ENCODE assay signal across 8 mouse cellular contexts in the genomic region with DNA sequence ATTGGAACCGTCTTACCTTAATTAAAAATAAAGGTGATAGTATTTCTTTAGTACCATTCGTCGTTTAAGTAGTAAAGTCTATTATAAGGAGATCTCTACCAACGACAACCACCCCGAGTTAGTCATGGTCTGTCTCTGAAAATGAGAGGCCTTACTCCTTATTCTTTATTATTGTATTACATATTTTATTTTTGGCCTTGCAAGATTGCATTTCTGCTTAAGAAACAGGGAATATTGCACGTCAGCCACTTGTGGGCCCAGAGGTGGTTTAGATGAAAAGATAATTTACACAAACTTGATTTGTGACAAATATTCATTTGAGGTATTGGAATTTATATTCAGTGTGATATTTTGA. TPM values are rescaled to one million over a fixed set of nuclear protein-coding genes. Genes with fewer than 3 reads are reported as not detected.
DNase-seq lines count a peak whose midpoint lies in the region; ATAC-seq and TF ChIP-seq lines count a peak whose summit lies in the region.

No protein-coding gene starts in this region.

- no peaks in the 10 kb centered on the region for H3K9me3 ChIP-seq in heart, postnatal 0 days (replicated peaks; ENCODE audit: control insufficient read depth, low read length)
- no peaks in the 10 kb centered on the region for H3K9me3 ChIP-seq in MEL (replicated peaks; ENCODE audit: insufficient read depth, low read length)
- no peaks in the 10 kb centered on the region for H3K9me3 ChIP-seq in hindbrain, embryonic 12.5 days (replicated peaks)
- no peaks in the 10 kb centered on the region for H3K9me3 ChIP-seq in midbrain, embryonic 13.5 days

- H3K27ac ChIP-seq in heart, postnatal 0 days (ENCODE audit: low read depth) = peak overlapping the region; percentile 100
- H3K27ac ChIP-seq in MEL (ENCODE audit: control insufficient read depth, low read depth, low read length) = peak overlapping the region; percentile 48
- H3K27ac ChIP-seq in hindbrain, embryonic 12.5 days = peak overlapping the region; percentile 100
- peak overlapping the region; percentile 99 for H3K27ac ChIP-seq in midbrain, embryonic 13.5 days

- TF ChIP-seq EP300 in heart, postnatal 0 days (IDR thresholded peaks at IDR 0.05; ENCODE audit: low read depth) = no peak
- 0 out of 4 replicates have a peak, but pooled peaks of 1 of the 2 experiments have one; percentile 23 for TF ChIP-seq EP300 in MEL (IDR thresholded peaks at IDR 0.05; ENCODE audit: low read depth in 1 of 2, low read length in 2 of 2)

- no peak for ATAC-seq in heart, postnatal 0 days (ENCODE audit: insufficient read depth, low read depth)
- no peak for ATAC-seq in hindbrain, embryonic 12.5 days (ENCODE audit: low FRiP score)
- no peak for ATAC-seq in midbrain, embryonic 13.5 days

- 1% methylated on average over 6 of the region's 6 CpGs for WGBS in heart, postnatal 0 days
- 6% methylated on average over 6 of the region's 6 CpGs for WGBS in hindbrain, embryonic 12.5 days
- 3% methylated on average over 6 of the region's 6 CpGs for WGBS in midbrain, embryonic 13.5 days

- DNase-seq in heart, postnatal 0 days (ENCODE audit: low spot score) = no peak
- no peak for DNase-seq in heart, adult 11 months
- peak; percentile 58 for DNase-seq in MEL (ENCODE audit: low read depth, low spot score)
- no peak for DNase-seq in urinary bladder, postnatal 14 days (ENCODE audit: low spot score)
- DNase-seq in left cerebral cortex, adult 9 months (ENCODE audit: low spot score in 2 of 2) = no peak
- DNase-seq in gastrocnemius, postnatal 25 days = no peak

- no peaks in the 10 kb centered on the region for H3K36me3 ChIP-seq in heart, postnatal 0 days (replicated peaks; ENCODE audit: control insufficient read depth, insufficient read depth, low read length)
- H3K36me3 ChIP-seq in MEL (ENCODE audit: control insufficient read depth in 1 of 2, insufficient read depth in 2 of 2, low read length in 2 of 2) = peaks cover 3 to 33% of the 10 kb centered on the region in 2 experiments
- H3K36me3 ChIP-seq in hindbrain, embryonic 12.5 days = 0 out of 2 replicates have a peak, but pooled peaks cover under 1% of the 10 kb centered on the region
- H3K36me3 ChIP-seq in midbrain, embryonic 13.5 days = no peaks in the 10 kb centered on the region; the same call in 1 of the 2 replicates

- H3K9ac ChIP-seq in heart, postnatal 0 days (replicated peaks; ENCODE audit: low read depth, low read length) = peak overlapping the region; percentile 99
- peak overlapping the region; percentile 85 for H3K9ac ChIP-seq in MEL (ENCODE audit: control insufficient read depth, low read depth, low read length, poor library complexity, severe bottlenecking)
- H3K9ac ChIP-seq in hindbrain, embryonic 12.5 days = peak overlapping the region; percentile 93
- peak overlapping the region; percentile 95 for H3K9ac ChIP-seq in midbrain, embryonic 13.5 days (replicated peaks)

- no peaks in the 10 kb centered on the region for H3K27me3 ChIP-seq in heart, postnatal 0 days (ENCODE audit: control insufficient read depth, insufficient read depth, low read length)
- H3K27me3 ChIP-seq in MEL (ENCODE audit: control insufficient read depth in 1 of 2, insufficient read depth in 2 of 2, low read length in 2 of 2) = no peaks in the 10 kb centered on the region
- H3K27me3 ChIP-seq in hindbrain, embryonic 12.5 days = no peaks in the 10 kb centered on the region
- H3K27me3 ChIP-seq in midbrain, embryonic 13.5 days = no peaks in the 10 kb centered on the region

- H3K4me3 ChIP-seq in heart, postnatal 0 days (ENCODE audit: low read depth, low read length) = peak overlapping the region; percentile 100
- H3K4me3 ChIP-seq in MEL (ENCODE audit: control insufficient read depth in 1 of 2, insufficient read depth in 1 of 2, low read depth in 2 of 2, low read length in 2 of 2) = peak overlapping the region; percentile 85 to 93
- peak overlapping the region; percentile 98 for H3K4me3 ChIP-seq in hindbrain, embryonic 12.5 days
- H3K4me3 ChIP-seq in midbrain, embryonic 13.5 days (replicated peaks) = peak overlapping the region; percentile 93

- no peak for TF ChIP-seq CTCF in heart, postnatal 0 days (IDR thresholded peaks at IDR 0.05; ENCODE audit: low read depth)
- no peak for TF ChIP-seq CTCF in MEL (IDR thresholded peaks at IDR 0.05 in 2 of 3, conservative IDR thresholded peaks at IDR 0.05 in 1 of 3; ENCODE audit: control insufficient read depth in 1 of 3, insufficient read depth in 1 of 3, low read depth in 2 of 3, low read length in 3 of 3, poor library complexity in 1 of 3, severe bottlenecking in 1 of 3)

- no peak for TF ChIP-seq POLR2A in MEL (IDR thresholded peaks at IDR 0.05; ENCODE audit: control insufficient read depth in 1 of 2, insufficient read depth in 1 of 2, low read depth in 1 of 2, low read length in 2 of 2, poor library complexity in 1 of 2)

- TF ChIP-seq RAD21 in MEL (IDR thresholded peaks at IDR 0.05; ENCODE audit: low read depth, low read length) = no peak

- H3K4me2 ChIP-seq in heart, postnatal 0 days (ENCODE audit: low read depth, low read length) = peak overlapping the region; percentile 85
- peak overlapping the region; percentile 63 for H3K4me2 ChIP-seq in hindbrain, embryonic 12.5 days (replicated peaks)
- peak overlapping the region; percentile 70 for H3K4me2 ChIP-seq in midbrain, embryonic 13.5 days (replicated peaks)

- peaks cover 51% of the 10 kb centered on the region for H3K79me2 ChIP-seq in MEL (ENCODE audit: control insufficient read depth, insufficient read depth, low read length, poor library complexity)

- H3K4me1 ChIP-seq in heart, postnatal 0 days (ENCODE audit: control insufficient read depth, insufficient read depth) = peaks cover 8% of the 10 kb centered on the region
- peaks cover 3% of the 10 kb centered on the region in 2 experiments; a peak in 3 of 4 replicates for H3K4me1 ChIP-seq in MEL (ENCODE audit: control insufficient read depth in 1 of 2, insufficient read depth in 2 of 2, low read length in 2 of 2)
- H3K4me1 ChIP-seq in hindbrain, embryonic 12.5 days = peaks cover 9% of the 10 kb centered on the region
- peaks cover 20% of the 10 kb centered on the region for H3K4me1 ChIP-seq in midbrain, embryonic 13.5 days (replicated peaks)

TF ChIP-seq in MEL, 35 proteins besides CTCF, POLR2A, EP300 and RAD21:
- TF ChIP-seq SIN3A (IDR thresholded peaks at IDR 0.05; ENCODE audit: low read length) = peak; percentile 40; the same call in 1 of the 2 replicates
- 0 out of 2 replicates have a peak, but pooled peaks have one; percentile 5 for TF ChIP-seq UBTF (IDR thresholded peaks at IDR 0.05; ENCODE audit: borderline replicate concordance, insufficient read depth, low read depth, low read length)
- TF ChIP-seq USF2 (IDR thresholded peaks at IDR 0.05; ENCODE audit: borderline replicate concordance in 1 of 2, insufficient read depth in 1 of 2, low read depth in 1 of 2, low read length in 2 of 2) = no peak

RNA-seq across cellular contexts. Expression of a gene that starts 0.8 kb away (rescaled TPM):
- 37.1 and 42.7 TPM in 2 replicates for total RNA-seq in heart, postnatal 0 days (2014; rRNA removed; ENCODE audit: low replicate concordance)
- 9.2 and 11.4 TPM in 2 replicates for polyA plus RNA-seq in heart, postnatal 0 days (2015; fragmentation: Nextera tagmentation; extraction: Ambion mirVana)
- total RNA-seq in MEL (2012; rRNA removed) = 30.4 and 36.8 TPM in 2 replicates
- polyA plus RNA-seq in MEL (2012; ENCODE audit: insufficient read depth in 1 of 2, insufficient read length in 2 of 2, low read depth in 1 of 2, low replicate concordance in 2 of 2, missing spikeins in 1 of 2) = 10 to 100 TPM; 34.9 to 36.6 TPM
- polyA plus RNA-seq in hindbrain, embryonic 12.5 days (2016; fragmentation: Nextera tagmentation; extraction: Ambion mirVana) = 29.1 and 34.0 TPM in 2 replicates
- polyA plus RNA-seq in midbrain, embryonic 13.5 days (2015; fragmentation: Nextera tagmentation; extraction: Ambion mirVana) = 31.3 and 36.2 TPM in 2 replicates
- total RNA-seq in gastrocnemius, postnatal 25 days (2021) = 10 to 100 TPM; 30.2 to 35.4 TPM

RNA-seq across cellular contexts. Expression of a gene that starts 51.7 kb away (rescaled TPM):
- 33.4 and 38.4 TPM in 2 replicates for total RNA-seq in heart, postnatal 0 days (2014; rRNA removed; ENCODE audit: low replicate concordance)
- polyA plus RNA-seq in heart, postnatal 0 days (2015; fragmentation: Nextera tagmentation; extraction: Ambion mirVana) = 19.1 and 21.2 TPM in 2 replicates
- total RNA-seq in MEL (2012; rRNA removed) = 119 and 143 TPM in 2 replicates
- polyA plus RNA-seq in MEL (2012; ENCODE audit: insufficient read depth in 1 of 2, insufficient read length in 2 of 2, low read depth in 1 of 2, low replicate concordance in 2 of 2, missing spikeins in 1 of 2) = 100 to 1,000 TPM in 1 of 2 experiments, 10 to 100 TPM in 1; 95.0 to 276 TPM
- 149 and 159 TPM in 2 replicates for polyA plus RNA-seq in hindbrain, embryonic 12.5 days (2016; fragmentation: Nextera tagmentation; extraction: Ambion mirVana)
- 86.6 and 89.4 TPM in 2 replicates for polyA plus RNA-seq in midbrain, embryonic 13.5 days (2015; fragmentation: Nextera tagmentation; extraction: Ambion mirVana)
- 10 to 100 TPM; 23.7 to 24.5 TPM for total RNA-seq in gastrocnemius, postnatal 25 days (2021)

Comparison
In these comparisons a context has a peak if more than half of its experiments do, and no peak if none do; other contexts are left out.
1. H3K27ac ChIP-seq: peak in every context shown above with its lines; median percentile 100 in heart, postnatal 0 days; 100 in hindbrain, embryonic 12.5 days; 99 in midbrain, embryonic 13.5 days; 48 in MEL.